Mouse (Mus musculus) duodenum, adult 2 months (tissue): ENCODE results near the gene Rap1a. TPM values are rescaled to one million over a fixed set of nuclear protein-coding genes. Genes with fewer than 3 reads are reported as not detected.

Experiments
- polyA plus RNA-seq: library from polyadenylated mRNA; depleted of rRNA; stranded (reverse); fragments of >200 nt; gene quantifications from 2 replicates; pipeline ENCODE4 v1.2.3, GENCODE M21; 2012; ENCODE audit warnings: low replicate concordance; rRNA removed

Gene Rap1a
- 0.63 and 0.84 TPM in 2 replicates for polyA plus RNA-seq

GRCm38 (mm10) chr3:105801191-105802166 lies at the start of gene Rap1a:
Gene Rap1a (minus strand): TSS chr3:105801336.

GRCm38 (mm10) chr3:105704031-105705008 lies 96.8 kb downstream of the Rap1a start, which contains the start of gene Inka2:
Gene Inka2 (plus strand): TSS chr3:105704599.

GRCm38 (mm10) chr3:105687324-105688060 lies 113.6 kb downstream of the Rap1a start, which contains the start of gene Ddx20:
Gene Ddx20 (minus strand): TSS chr3:105687574.

Other genes with a start within 250 kb of the Rap1a start
- gene Ddx20, start 113.8 kb downstream of the Rap1a start, polyA plus RNA-seq: 6.4 and 14.0 TPM in 2 replicates
- gene Inka2, start 96.7 kb downstream of the Rap1a start, polyA plus RNA-seq: 0.58 and 0.78 TPM in 2 replicates
- gene Adora3, start 69.5 kb upstream of the Rap1a start, polyA plus RNA-seq: 0.36 and 0.41 TPM in 2 replicates
- gene Tmigd3, start 69.6 kb upstream of the Rap1a start, polyA plus RNA-seq: 0.23 and 0.60 TPM in 2 replicates
- gene I830077J02Rik, start 131.3 kb upstream of the Rap1a start, polyA plus RNA-seq: 1.2 and 1.4 TPM in 2 replicates
- 10.1 and 10.5 TPM in 2 replicates for gene Wdr77, start 158.0 kb upstream of the Rap1a start, polyA plus RNA-seq
- 156 and 299 TPM in 2 replicates for gene Atp5f1, start 158.8 kb upstream of the Rap1a start, polyA plus RNA-seq
- gene Ovgp1, start 172.4 kb upstream of the Rap1a start, polyA plus RNA-seq: 0.06 and 0.20 TPM in 2 replicates
- not detected in 2 replicates for gene Pifo, start 213.3 kb upstream of the Rap1a start, polyA plus RNA-seq
- gene Chil5, start 231.5 kb upstream of the Rap1a start, polyA plus RNA-seq: not detected in 2 replicates